Mouse (Mus musculus) liver, embryonic 16.5 days (tissue): ENCODE measurements around the gene Col10a1. TPM values are rescaled to one million over a fixed set of nuclear protein-coding genes. Genes with fewer than 3 reads are reported as not detected.

ENCODE experiments used
- ATAC-seq: fragments of 200-750 bp; cut with Nextera tagmentation; 2 replicates; pipeline ENCODE4 v1.8.0; 2017; ENCODE audit warnings: low read depth, mild to moderate bottlenecking, moderate number of reproducible peaks, moderate library complexity
- H3K27ac ChIP-seq: fragments of 300-500 bp; sonication (generic); 2 replicates; pipeline ENCODE4 v1.5.1; 2014; ENCODE audit warnings: mild to moderate bottlenecking, low read length
- H3K27me3 ChIP-seq: fragments of 300-500 bp; sonication (generic); 2 replicates; pipeline ENCODE4 v1.6.1; 2014; ENCODE audit warnings: low read depth, low read length, mixed read lengths; ENCODE audit not compliant: control insufficient read depth, insufficient read depth
- H3K36me3 ChIP-seq: fragments of 300-500 bp; sonication (generic); 2 replicates; pipeline ENCODE4 v1.6.1; 2014; ENCODE audit warnings: mild to moderate bottlenecking; ENCODE audit not compliant: control insufficient read depth, insufficient read depth
- H3K4me1 ChIP-seq: fragments of 300-500 bp; sonication (generic); 2 replicates; pipeline ENCODE4 v1.6.1; 2014; ENCODE audit warnings: low read depth, low read length, mixed read lengths; ENCODE audit not compliant: control insufficient read depth
- H3K4me2 ChIP-seq: fragments of 300-500 bp; sonication (generic); 2 replicates; pipeline ENCODE4 v1.6.1; 2014; ENCODE audit warnings: low read depth, low read length, mixed read lengths
- H3K4me3 ChIP-seq: fragments of 300-500 bp; sonication (generic); 2 replicates; pipeline ENCODE4 v1.5.1; 2014; ENCODE audit warnings: low read depth, mild to moderate bottlenecking, low read length
- H3K9ac ChIP-seq: fragments of 300-500 bp; sonication (generic); 2 replicates; pipeline ENCODE4 v1.6.1; 2014; ENCODE audit warnings: low read depth, low read length
- H3K9me3 ChIP-seq: fragments of 300-500 bp; sonication (generic); replicated peaks from 2 replicates; pipeline ENCODE4 v1.6.1; 2016; ENCODE audit warnings: low read length; ENCODE audit not compliant: control insufficient read depth
- WGBS: fragments of 180-500 bp; shearing (Covaris S2); extraction: QIAGEN DNeasy Blood & Tissue Kit; methylation state at CpG from one replicate; pipeline ENCODE4 v1.1.7; 2014; ENCODE audit not compliant: insufficient replicate concordance; 5-methylcytosine and 5-hydroxymethylcytosine counted together
- polyA plus RNA-seq: library from polyadenylated mRNA; unstranded; fragments of >200 nt; fragmentation: Nextera tagmentation; extraction: Ambion mirVana; gene quantifications from 2 replicates; pipeline ENCODE4 v1.2.1, GENCODE M21; 2015

Gene Col10a1
- polyA plus RNA-seq, result 0.02 and 0.05 TPM in 2 replicates

DNA sequence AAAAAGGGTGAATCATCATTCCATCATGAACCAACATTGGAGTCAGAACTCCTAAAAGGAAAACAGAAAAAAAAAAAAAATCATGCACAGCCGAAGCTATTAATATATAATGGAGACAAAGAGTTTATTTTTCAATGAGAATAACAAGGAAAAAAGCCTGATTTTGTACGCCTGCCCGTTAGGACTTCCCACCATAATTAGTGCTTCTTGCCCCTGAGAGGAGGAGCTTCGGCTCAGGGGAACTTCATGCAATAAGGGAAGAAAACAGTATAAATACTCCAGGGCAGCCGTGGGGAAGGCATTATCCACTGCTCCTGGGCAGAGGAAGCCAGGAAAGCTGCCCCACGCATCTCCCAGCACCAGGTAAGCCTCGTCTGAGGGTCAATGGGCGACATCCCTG lies at the start of gene Col10a1:
Gene Col10a1 (plus strand): TSS at position 301 of the 400 bp plus-strand sequence.
- 66% methylated on average over 8 of the region's 8 CpGs for WGBS
- H3K4me2 ChIP-seq, result no peak within 1 kb of the TSS
- H3K9me3 ChIP-seq, result no peaks in the 10 kb centered on the region
- H3K27me3 ChIP-seq, result no peaks in the 10 kb centered on the region
- H3K27ac ChIP-seq, result no peak within 1 kb of the TSS
- no peaks in the 10 kb centered on the region for H3K4me1 ChIP-seq
- H3K36me3 ChIP-seq, result no peaks in the 10 kb centered on the region
- no peak within 1 kb of the TSS for H3K4me3 ChIP-seq
- H3K9ac ChIP-seq, result no peak within 1 kb of the TSS
- ATAC-seq, result no peak

- no peak for ATAC-seq
- no peak overlapping the region for H3K4me3 ChIP-seq
Observed at GRCm38 (mm10) chr10:34341014-34341413, 48.8 kb upstream of the Col10a1 start.

DNA sequence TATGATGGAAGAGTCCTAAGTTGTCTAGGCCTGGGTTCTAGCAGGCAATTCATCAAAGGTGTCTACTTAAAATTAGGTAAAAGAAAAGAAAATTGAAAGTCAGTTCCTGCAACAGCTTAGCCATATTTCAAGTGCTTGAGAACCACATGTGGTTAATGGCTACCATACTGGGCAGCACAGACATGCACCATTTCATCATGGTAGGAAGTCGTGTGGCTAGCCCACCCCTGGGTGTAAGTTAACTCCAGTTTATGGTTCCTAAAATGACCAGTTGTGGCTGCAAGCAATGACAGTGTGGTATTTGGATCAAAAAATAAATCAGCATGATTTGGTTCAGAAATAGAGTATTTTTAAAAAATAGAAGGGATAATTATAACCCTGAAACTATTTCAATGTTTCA lies 47.9 kb upstream of the Col10a1 start:
- Histone ChIP-seq H3K4me1 (no peaks in the 10 kb centered on the region), H3K27me3 (no peaks in the 10 kb centered on the region), H3K4me2 (no peak overlapping the region), H3K36me3 (no peaks in the 10 kb centered on the region), H3K27ac (no peak overlapping the region), H3K4me3 (no peak overlapping the region), H3K9ac (no peak overlapping the region), H3K9me3 (no peaks in the 10 kb centered on the region)
- 61% methylated on average over 1 of the region's 1 CpGs for WGBS
- no peak for ATAC-seq

More at GRCm38 (mm10) chr10:34341014-34341413, 48.8 kb upstream of the Col10a1 start:
- Histone ChIP-seq H3K9me3 (no peaks in the 10 kb centered on the region), H3K4me1 (no peaks in the 10 kb centered on the region), H3K27ac (no peak overlapping the region), H3K36me3 (no peaks in the 10 kb centered on the region), H3K4me2 (no peak overlapping the region), H3K27me3 (no peaks in the 10 kb centered on the region), H3K9ac (no peak overlapping the region)
- 69% methylated on average over 6 of the region's 6 CpGs for WGBS

DNA sequence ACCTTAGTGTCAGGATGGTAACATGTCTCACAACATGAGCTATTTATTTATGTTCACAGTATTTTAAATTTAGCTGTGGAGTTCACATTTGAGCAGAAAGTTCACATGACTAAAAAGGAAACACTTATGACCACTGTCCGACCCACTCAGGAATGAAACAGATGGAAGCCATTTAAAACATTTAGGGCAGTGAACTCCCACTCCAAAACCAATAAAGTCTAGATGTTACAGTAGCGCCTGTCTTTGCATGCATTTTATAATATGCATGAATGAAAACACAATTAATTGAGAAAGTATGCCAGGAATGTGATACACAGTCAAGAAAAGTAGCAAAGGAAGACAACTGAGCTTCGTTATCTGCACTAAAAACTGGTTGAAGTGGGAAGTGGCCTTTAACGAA lies 37.6 kb upstream of the Col10a1 start:
- H3K9me3 ChIP-seq, result no peaks in the 10 kb centered on the region
- H3K36me3 ChIP-seq, result no peaks in the 10 kb centered on the region
- 72% methylated on average over 4 of the region's 4 CpGs for WGBS
- no peak overlapping the region for H3K4me2 ChIP-seq
- H3K27me3 ChIP-seq, result no peaks in the 10 kb centered on the region
- H3K27ac ChIP-seq, result no peak overlapping the region
- no peak for ATAC-seq
- no peaks in the 10 kb centered on the region for H3K4me1 ChIP-seq
- H3K9ac ChIP-seq, result no peak overlapping the region
- no peak overlapping the region for H3K4me3 ChIP-seq

GRCm38 (mm10) chr10:34358263-34358662 lies 31.5 kb upstream of the Col10a1 start:
- Histone ChIP-seq H3K27ac (no peak overlapping the region), H3K4me3 (no peak overlapping the region), H3K9me3 (no peaks in the 10 kb centered on the region), H3K4me1 (no peaks in the 10 kb centered on the region), H3K27me3 (no peaks in the 10 kb centered on the region), H3K36me3 (no peaks in the 10 kb centered on the region), H3K4me2 (no peak overlapping the region), H3K9ac (no peak overlapping the region)
- ATAC-seq, result no peak
- 66% methylated on average over 3 of the region's 3 CpGs for WGBS

- no peaks in the 10 kb centered on the region for H3K9me3 ChIP-seq
- no peak overlapping the region for H3K4me2 ChIP-seq
- no peak overlapping the region for H3K4me3 ChIP-seq
- no peak overlapping the region for H3K27ac ChIP-seq
- no peak overlapping the region for H3K9ac ChIP-seq
- H3K4me1 ChIP-seq, result no peaks in the 10 kb centered on the region
- no peaks in the 10 kb centered on the region for H3K36me3 ChIP-seq
- ATAC-seq, result no peak
- no peaks in the 10 kb centered on the region for H3K27me3 ChIP-seq
Observed at GRCm38 (mm10) chr10:34363756-34364155, 26.0 kb upstream of the Col10a1 start.

DNA sequence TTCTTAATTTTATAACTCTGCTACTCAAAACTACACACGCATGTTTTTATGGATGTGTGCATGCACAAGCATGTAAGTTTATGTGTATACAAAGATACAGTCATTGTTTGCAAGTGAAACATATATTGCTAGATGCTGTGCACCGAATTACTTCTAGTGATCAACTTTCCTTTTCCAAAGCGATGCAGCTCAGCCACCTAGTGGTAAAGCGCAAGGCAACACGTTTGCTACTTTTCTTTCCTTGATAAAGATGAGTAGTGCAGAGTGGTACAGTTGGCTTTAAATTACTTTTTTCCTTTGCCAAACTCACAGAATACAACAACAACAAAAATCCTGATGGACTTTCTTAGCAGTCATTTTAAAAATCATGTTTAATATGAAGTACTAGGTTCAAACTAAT lies 21.6 kb upstream of the Col10a1 start:
- H3K9ac ChIP-seq, result no peak overlapping the region
- H3K9me3 ChIP-seq, result no peaks in the 10 kb centered on the region
- no peak for ATAC-seq
- H3K4me1 ChIP-seq, result no peaks in the 10 kb centered on the region
- WGBS, result 66% methylated on average over 5 of the region's 5 CpGs
- H3K27me3 ChIP-seq, result no peaks in the 10 kb centered on the region
- H3K4me3 ChIP-seq, result no peak overlapping the region
- no peak overlapping the region for H3K4me2 ChIP-seq
- H3K27ac ChIP-seq, result no peak overlapping the region
- H3K36me3 ChIP-seq, result no peaks in the 10 kb centered on the region

DNA sequence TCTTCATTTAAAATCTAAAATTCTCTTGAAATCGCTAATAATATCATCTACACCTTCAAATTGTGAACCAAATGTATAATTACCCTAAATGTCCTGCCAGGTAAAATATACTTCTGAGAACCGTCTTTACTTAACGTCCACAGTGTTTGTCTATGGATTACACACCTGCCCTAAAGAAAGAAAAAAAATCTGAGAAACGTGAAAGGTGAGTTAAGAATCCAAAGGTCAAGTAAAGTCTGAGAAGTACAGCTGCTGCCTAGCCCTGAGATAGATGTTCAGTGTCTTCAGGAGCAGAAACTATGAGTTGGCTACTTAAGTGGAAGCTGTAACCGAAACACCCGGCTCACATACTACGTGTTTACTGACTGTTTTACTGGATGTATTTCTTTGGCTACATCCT lies 16.4 kb upstream of the Col10a1 start:
- WGBS, result 80% methylated on average over 7 of the region's 7 CpGs
- ATAC-seq, result no peak
- H3K27ac ChIP-seq, result no peak overlapping the region
- no peaks in the 10 kb centered on the region for H3K27me3 ChIP-seq
- no peak overlapping the region for H3K4me2 ChIP-seq
- no peaks in the 10 kb centered on the region for H3K36me3 ChIP-seq
- no peaks in the 10 kb centered on the region for H3K4me1 ChIP-seq
- no peak overlapping the region for H3K4me3 ChIP-seq
- no peaks in the 10 kb centered on the region for H3K9me3 ChIP-seq
- no peak overlapping the region for H3K9ac ChIP-seq

- Histone ChIP-seq H3K9me3 (no peaks in the 10 kb centered on the region), H3K4me2 (no peak overlapping the region), H3K36me3 (no peaks in the 10 kb centered on the region; the same call in 1 of the 2 replicates), H3K9ac (no peak overlapping the region), H3K27ac (no peak overlapping the region), H3K4me1 (no peaks in the 10 kb centered on the region), H3K27me3 (no peaks in the 10 kb centered on the region), H3K4me3 (no peak overlapping the region)
- 67% methylated on average over 5 of the region's 5 CpGs for WGBS
- no peak for ATAC-seq
Observed at GRCm38 (mm10) chr10:34385636-34386035, 4.1 kb upstream of the Col10a1 start.

DNA sequence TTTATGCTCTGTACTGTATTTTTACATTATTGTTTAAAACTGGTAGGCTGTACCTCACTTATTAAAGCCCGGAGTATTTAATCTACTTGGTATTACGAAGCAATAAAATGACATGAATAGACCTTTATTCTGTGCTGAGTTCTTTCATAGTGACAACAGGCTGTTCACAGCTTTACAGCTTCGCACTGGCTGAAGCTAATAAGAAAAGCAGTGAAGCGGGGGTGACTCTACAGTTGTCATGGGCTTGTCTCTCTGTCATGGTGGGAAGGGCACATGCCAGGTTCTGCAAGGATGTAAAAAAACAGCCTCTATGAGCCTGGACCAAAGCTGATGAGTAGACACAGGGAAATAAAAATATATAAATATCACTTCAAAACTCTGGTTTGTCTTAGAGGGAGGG lies 7.2 kb downstream of the Col10a1 start:
- Histone ChIP-seq H3K4me2 (no peak overlapping the region), H3K9me3 (no peaks in the 10 kb centered on the region), H3K4me3 (no peak overlapping the region), H3K9ac (no peak overlapping the region), H3K4me1 (no peaks in the 10 kb centered on the region), H3K36me3 (no peaks in the 10 kb centered on the region), H3K27me3 (no peaks in the 10 kb centered on the region), H3K27ac (no peak overlapping the region)
- no peak for ATAC-seq
- WGBS, result 78% methylated on average over 4 of the region's 4 CpGs
